Mouse (Mus musculus) lung, postnatal 10 days (tissue): ENCODE results near the gene Fkbp4.
"Not testable (repeated sequence)": the region's sequence is repeated elsewhere in the genome, so short reads cannot be mapped to it uniquely, and the experiment has no call there.

Experiments used
- DNase-seq: peaks from one replicate; pipeline ENCODE4 v3.0.0; 2021

Gene Fkbp4

GRCm38 (mm10) chr6:128389185-128389584 lies 49.3 kb downstream of the Fkbp4 start:
- DNase-seq, result no peak

GRCm38 (mm10) chr6:128385026-128385425 lies 53.5 kb downstream of the Fkbp4 start:
- no peak for DNase-seq

- no peak for DNase-seq
Observed at GRCm38 (mm10) chr6:128383752-128384151, 54.7 kb downstream of the Fkbp4 start.

- DNase-seq, result no peak
Observed at GRCm38 (mm10) chr6:128381254-128381653, 57.2 kb downstream of the Fkbp4 start.

GRCm38 (mm10) chr6:128380594-128381167 lies 57.8 kb downstream of the Fkbp4 start:
- not testable (repeated sequence) for DNase-seq
